Mouse (Mus musculus): ENCODE data around the gene Gm20388. TPM values are rescaled to one million over a fixed set of nuclear protein-coding genes. Genes with fewer than 3 reads are reported as not detected.

Gm20388 gene
- polyA plus RNA-seq, 1 experiment: 49.7 TPM

DNA sequence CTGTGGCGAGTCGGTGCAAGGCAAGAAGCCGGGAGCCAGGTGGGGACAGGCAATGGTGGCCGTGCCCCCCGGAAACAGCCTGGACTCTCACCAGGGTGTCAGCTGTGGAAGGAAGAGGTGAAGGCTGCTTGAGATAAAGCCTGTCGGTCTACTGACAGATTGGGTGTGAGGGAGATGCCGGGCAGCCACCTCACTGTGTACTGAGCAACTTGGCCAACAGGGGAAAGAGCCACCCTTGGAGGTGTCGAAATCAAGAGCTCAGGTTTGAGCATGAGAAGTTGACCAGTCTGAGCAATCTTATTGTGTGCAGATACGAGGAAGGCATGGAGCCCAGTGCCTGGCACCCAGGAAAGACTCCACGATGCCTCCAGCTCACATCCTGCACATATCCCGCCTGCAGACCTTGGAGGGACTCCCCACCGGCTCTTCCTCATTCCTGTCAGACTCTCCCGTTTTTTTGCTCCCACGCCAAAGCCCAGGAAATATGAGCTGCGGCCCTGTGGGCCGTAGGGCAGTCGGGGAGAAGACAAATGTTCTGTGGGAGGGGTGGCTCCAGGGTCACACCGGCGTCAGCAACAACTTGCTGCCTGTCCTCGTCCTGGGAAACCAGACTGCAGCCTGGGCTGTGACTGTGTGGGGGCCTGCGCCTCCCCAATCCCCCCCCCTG is 1347.6 kb downstream of the Gm20388 start:
- H3K36me3 ChIP-seq (ENCODE audit: control insufficient read depth, insufficient read depth, low read length): no peaks in the 10 kb centered on the region
- no peak overlapping the region for H3K4me3 ChIP-seq (ENCODE audit: insufficient read depth, low read depth, low read length)
- no peak for TF ChIP-seq CTCF (conservative IDR thresholded peaks at IDR 0.05; ENCODE audit: insufficient read depth, insufficient read length, low read depth, low read length)
- TF ChIP-seq POLR2A (IDR thresholded peaks at IDR 0.05; ENCODE audit: low read depth, low read length): no peak
- no peaks in the 10 kb centered on the region for H3K27me3 ChIP-seq (replicated peaks; ENCODE audit: control insufficient read depth, insufficient read depth, low read length)
- H3K4me1 ChIP-seq (ENCODE audit: control insufficient read depth, insufficient read depth, low read length): peaks cover 5% of the 10 kb centered on the region
- peak; percentile 33 for DNase-seq
- WGBS: 24% methylated on average over 21 of the region's 21 CpGs
- no peak overlapping the region for H3K27ac ChIP-seq (ENCODE audit: insufficient read depth, low read depth, low read length)

DNA sequence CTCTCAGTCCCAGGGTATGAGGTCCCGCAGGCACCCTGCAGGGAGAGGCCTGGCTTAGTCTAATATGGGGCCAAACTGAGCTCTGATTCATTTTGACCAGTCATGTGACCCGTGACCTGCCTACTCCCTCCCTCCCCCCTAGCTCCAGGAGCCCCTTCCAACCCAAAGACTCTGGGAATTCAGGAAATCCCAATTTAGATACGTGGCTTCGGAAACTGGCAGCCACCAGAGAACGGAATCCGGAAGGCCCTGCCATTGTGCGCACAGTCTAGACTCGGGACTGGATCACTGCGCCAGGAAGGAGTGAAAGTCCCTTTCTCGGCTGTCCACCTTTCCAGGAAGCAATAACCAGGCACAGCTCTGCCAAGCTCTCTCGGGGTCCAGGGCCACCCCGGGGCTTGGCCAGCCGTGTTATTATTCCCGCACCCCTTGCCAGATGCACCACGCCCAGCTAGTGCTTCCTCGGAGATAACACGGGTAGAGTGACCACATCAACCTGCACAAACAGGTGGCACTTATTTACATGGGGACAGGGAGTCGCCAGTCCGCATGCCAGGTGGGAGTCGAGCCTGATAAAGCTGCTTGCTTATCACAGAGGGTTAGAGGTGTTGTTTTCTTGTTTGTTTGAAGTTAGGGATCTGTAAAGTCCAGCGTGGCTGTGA is 1352.2 kb downstream of the Gm20388 start:
- H3K27me3 ChIP-seq (replicated peaks; ENCODE audit: control insufficient read depth, insufficient read depth, low read length): no peaks in the 10 kb centered on the region
- DNase-seq: peak; percentile 89
- TF ChIP-seq CTCF (conservative IDR thresholded peaks at IDR 0.05; ENCODE audit: insufficient read depth, insufficient read length, low read depth, low read length) (no peak), POLR2A (IDR thresholded peaks at IDR 0.05; ENCODE audit: low read depth, low read length) (no peak)
- H3K36me3 ChIP-seq (ENCODE audit: control insufficient read depth, insufficient read depth, low read length): no peaks in the 10 kb centered on the region
- 43% methylated on average over 21 of the region's 21 CpGs for WGBS
- H3K4me1 ChIP-seq (ENCODE audit: control insufficient read depth, insufficient read depth, low read length): peaks cover 5% of the 10 kb centered on the region
- H3K4me3 ChIP-seq (ENCODE audit: insufficient read depth, low read depth, low read length): peak overlapping the region; percentile 9; the same call in 1 of the 2 replicates
- H3K27ac ChIP-seq (ENCODE audit: insufficient read depth, low read depth, low read length): peak overlapping the region; percentile 39

DNA sequence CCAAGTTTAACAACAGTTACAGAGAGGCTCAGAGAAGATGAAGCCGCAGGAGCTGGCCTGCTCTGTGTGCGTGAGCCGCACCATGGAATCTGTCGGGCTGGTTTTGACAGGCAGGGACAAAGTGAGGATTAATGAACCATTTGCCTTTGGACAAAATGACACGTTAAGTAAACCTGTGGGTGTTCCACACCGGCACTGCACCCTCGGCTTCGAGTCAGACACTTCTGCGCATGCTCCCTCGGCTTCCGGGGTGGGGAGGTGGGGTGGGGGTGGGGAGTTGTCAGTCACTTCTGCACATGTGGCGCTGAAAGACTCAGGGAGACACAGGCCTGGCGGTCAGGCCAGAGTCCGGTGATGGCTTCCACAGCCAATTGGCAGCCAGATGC is 1352.7 kb downstream of the Gm20388 start:
- 23% methylated on average over 14 of the region's 14 CpGs for WGBS
- H3K4me3 ChIP-seq (ENCODE audit: insufficient read depth, low read depth, low read length): no peak overlapping the region
- no peaks in the 10 kb centered on the region for H3K27me3 ChIP-seq (replicated peaks; ENCODE audit: control insufficient read depth, insufficient read depth, low read length)
- TF ChIP-seq CTCF (conservative IDR thresholded peaks at IDR 0.05; ENCODE audit: insufficient read depth, insufficient read length, low read depth, low read length) (no peak), POLR2A (IDR thresholded peaks at IDR 0.05; ENCODE audit: low read depth, low read length) (no peak)
- no peaks in the 10 kb centered on the region for H3K36me3 ChIP-seq (ENCODE audit: control insufficient read depth, insufficient read depth, low read length)
- DNase-seq: peak; percentile 43
- peak overlapping the region; percentile 29 for H3K27ac ChIP-seq (ENCODE audit: insufficient read depth, low read depth, low read length)
- peaks cover 5% of the 10 kb centered on the region for H3K4me1 ChIP-seq (ENCODE audit: control insufficient read depth, insufficient read depth, low read length)

DNA sequence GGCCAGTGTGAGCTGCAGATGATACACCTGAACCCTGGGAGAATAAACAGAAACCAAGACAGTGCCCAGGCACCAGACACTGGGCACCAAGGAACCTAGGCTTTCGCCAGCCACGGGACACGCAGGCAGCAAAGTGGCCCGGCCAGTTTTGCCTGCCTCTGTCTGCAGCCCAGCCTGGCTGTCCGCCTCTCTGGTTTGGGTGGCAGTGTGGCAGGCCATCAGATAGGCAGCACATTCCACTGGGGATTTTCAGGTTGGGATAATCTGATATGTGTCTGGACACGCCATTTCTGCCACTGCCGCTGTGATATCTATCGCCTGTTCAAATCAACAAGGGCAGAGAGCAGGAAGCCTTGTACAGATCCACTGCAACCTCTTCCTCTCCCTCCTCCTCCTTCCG is 1353.6 kb downstream of the Gm20388 start:
- no peak for DNase-seq
- Histone ChIP-seq H3K27ac (ENCODE audit: insufficient read depth, low read depth, low read length) (no peak overlapping the region), H3K27me3 (replicated peaks; ENCODE audit: control insufficient read depth, insufficient read depth, low read length) (no peaks in the 10 kb centered on the region), H3K4me3 (ENCODE audit: insufficient read depth, low read depth, low read length) (no peak overlapping the region), H3K4me1 (ENCODE audit: control insufficient read depth, insufficient read depth, low read length) (peaks cover 5% of the 10 kb centered on the region), H3K36me3 (ENCODE audit: control insufficient read depth, insufficient read depth, low read length) (no peaks in the 10 kb centered on the region)
- TF ChIP-seq CTCF (conservative IDR thresholded peaks at IDR 0.05; ENCODE audit: insufficient read depth, insufficient read length, low read depth, low read length) (no peak), POLR2A (IDR thresholded peaks at IDR 0.05; ENCODE audit: low read depth, low read length) (no peak)
- WGBS: 77% methylated on average over 9 of the region's 9 CpGs

DNA sequence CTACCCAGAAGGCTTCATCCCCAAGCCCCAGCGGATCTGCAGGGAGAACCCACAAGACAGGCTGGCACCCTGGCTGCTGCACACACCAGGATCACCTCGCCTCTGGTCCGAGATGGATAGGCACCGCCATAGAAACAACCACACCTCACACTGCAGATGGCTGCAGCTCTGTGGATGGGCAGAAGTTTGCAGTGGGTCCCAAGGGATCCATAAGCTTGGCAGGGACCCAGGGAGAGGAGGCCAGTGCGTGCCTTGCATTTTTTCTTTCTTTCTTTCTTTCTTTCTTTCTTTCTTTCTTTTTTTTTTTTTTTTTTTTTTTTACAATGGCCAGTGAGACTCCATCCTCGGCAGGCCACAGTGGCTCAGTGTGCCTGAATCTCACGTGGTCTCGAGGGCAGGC is 1360.9 kb downstream of the Gm20388 start:
- Histone ChIP-seq H3K27me3 (replicated peaks; ENCODE audit: control insufficient read depth, insufficient read depth, low read length) (no peaks in the 10 kb centered on the region), H3K4me1 (ENCODE audit: control insufficient read depth, insufficient read depth, low read length) (no peaks in the 10 kb centered on the region), H3K27ac (ENCODE audit: insufficient read depth, low read depth, low read length) (no peak overlapping the region), H3K36me3 (ENCODE audit: control insufficient read depth, insufficient read depth, low read length) (no peaks in the 10 kb centered on the region), H3K4me3 (ENCODE audit: insufficient read depth, low read depth, low read length) (no peak overlapping the region)
- no peak for DNase-seq
- 84% methylated on average over 8 of the region's 8 CpGs for WGBS
- TF ChIP-seq CTCF (conservative IDR thresholded peaks at IDR 0.05; ENCODE audit: insufficient read depth, insufficient read length, low read depth, low read length) (no peak), POLR2A (IDR thresholded peaks at IDR 0.05; ENCODE audit: low read depth, low read length) (no peak)

DNA sequence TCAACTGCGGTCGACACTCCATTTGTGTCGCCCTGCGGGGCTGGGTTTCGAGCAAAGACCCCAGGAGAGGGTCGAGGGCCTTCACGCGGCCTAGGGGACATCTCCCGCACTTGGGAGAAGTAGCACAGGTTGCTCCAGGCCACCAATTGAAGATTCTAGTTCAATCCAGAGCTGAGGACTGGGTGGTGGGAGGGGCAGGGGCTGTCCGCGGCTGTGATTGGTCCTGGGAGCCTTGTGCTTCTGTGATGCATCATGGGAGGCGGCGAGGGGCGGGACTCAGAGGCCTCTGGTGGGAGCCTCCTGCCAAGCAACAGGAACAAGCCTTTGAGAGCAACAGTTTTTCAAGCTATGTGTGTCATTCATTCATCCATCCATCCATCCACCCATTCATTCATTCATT is 1362.6 kb downstream of the Gm20388 start:
- Histone ChIP-seq H3K36me3 (ENCODE audit: control insufficient read depth, insufficient read depth, low read length) (no peaks in the 10 kb centered on the region), H3K27ac (ENCODE audit: insufficient read depth, low read depth, low read length) (no peak overlapping the region), H3K27me3 (replicated peaks; ENCODE audit: control insufficient read depth, insufficient read depth, low read length) (no peaks in the 10 kb centered on the region), H3K4me1 (ENCODE audit: control insufficient read depth, insufficient read depth, low read length) (no peaks in the 10 kb centered on the region), H3K4me3 (ENCODE audit: insufficient read depth, low read depth, low read length) (no peak overlapping the region)
- WGBS: 69% methylated on average over 14 of the region's 14 CpGs
- no peak for DNase-seq
- TF ChIP-seq POLR2A (IDR thresholded peaks at IDR 0.05; ENCODE audit: low read depth, low read length) (no peak), CTCF (conservative IDR thresholded peaks at IDR 0.05; ENCODE audit: insufficient read depth, insufficient read length, low read depth, low read length) (no peak)

DNA sequence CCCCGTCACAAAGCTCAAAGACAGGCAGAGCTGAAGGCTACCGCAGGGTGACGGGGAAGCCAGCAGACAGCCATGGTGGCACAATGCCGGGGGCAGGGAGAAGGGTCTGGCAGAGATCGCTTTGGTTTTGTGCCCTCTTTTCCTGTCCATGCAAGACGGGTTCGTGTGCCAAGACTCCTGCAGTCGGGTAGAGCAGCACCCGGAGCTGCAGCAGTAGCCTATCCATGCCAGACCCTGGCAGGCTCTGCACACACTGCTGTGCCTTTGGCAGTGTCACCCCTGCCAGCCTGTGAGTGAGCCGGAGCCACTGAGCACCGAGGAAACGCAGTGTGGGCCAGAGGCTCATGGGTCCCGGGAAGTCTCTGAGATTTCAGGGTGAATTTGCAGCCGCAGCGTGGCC is 1363.0 kb downstream of the Gm20388 start:
- no peaks in the 10 kb centered on the region for H3K27me3 ChIP-seq (replicated peaks; ENCODE audit: control insufficient read depth, insufficient read depth, low read length)
- WGBS: 81% methylated on average over 15 of the region's 15 CpGs
- TF ChIP-seq CTCF (conservative IDR thresholded peaks at IDR 0.05; ENCODE audit: insufficient read depth, insufficient read length, low read depth, low read length) (no peak), POLR2A (IDR thresholded peaks at IDR 0.05; ENCODE audit: low read depth, low read length) (no peak)

More for the DNA sequence above, 1363.0 kb downstream of the Gm20388 start:
- Histone ChIP-seq H3K36me3 (ENCODE audit: control insufficient read depth, insufficient read depth, low read length) (no peaks in the 10 kb centered on the region), H3K27ac (ENCODE audit: insufficient read depth, low read depth, low read length) (no peak overlapping the region), H3K4me1 (ENCODE audit: control insufficient read depth, insufficient read depth, low read length) (no peaks in the 10 kb centered on the region), H3K4me3 (ENCODE audit: insufficient read depth, low read depth, low read length) (no peak overlapping the region)
- DNase-seq: no peak

All from kidney, adult 2 months (tissue).